Mouse (Mus musculus): ENCODE results near the gene Odf3l1. TPM values are rescaled to one million over a fixed set of nuclear protein-coding genes. Genes with fewer than 3 reads are reported as not detected.

Gene Odf3l1
- polyA plus RNA-seq, 1 experiment from 2014 or later: 0.57 TPM

- no peaks in the 10 kb centered on the region for H3K27me3 ChIP-seq (ENCODE audit: control insufficient read depth, insufficient read depth, low read length)
- H3K4me2 ChIP-seq (replicated peaks; ENCODE audit: low read depth): no peak overlapping the region
- no peak for TF ChIP-seq CTCF (IDR thresholded peaks at IDR 0.05; ENCODE audit: low read depth)
- TF ChIP-seq EP300 (optimal IDR thresholded peaks at IDR 0.05): no peak
- no peak for DNase-seq (ENCODE audit: low spot score)
- ATAC-seq (ENCODE audit: low FRiP score, low TSS enrichment): no peak
- H3K27ac ChIP-seq (replicated peaks): no peak overlapping the region
- no peak overlapping the region for H3K4me3 ChIP-seq (ENCODE audit: low read depth, low read length)
- no peaks in the 10 kb centered on the region for H3K36me3 ChIP-seq (ENCODE audit: control insufficient read depth, insufficient read depth, low read length)
- H3K9ac ChIP-seq (ENCODE audit: low read length): no peak overlapping the region
- H3K4me1 ChIP-seq (replicated peaks; ENCODE audit: control insufficient read depth, insufficient read depth): no peaks in the 10 kb centered on the region
- H3K9me3 ChIP-seq (ENCODE audit: control insufficient read depth, low read length): no peaks in the 10 kb centered on the region
- WGBS: 50% methylated on average over 1 of the region's 1 CpGs
These were observed 53.6 kb downstream of the Odf3l1 start for GRCm38 (mm10) chr9:56810916-56811315.

GRCm38 (mm10) chr9:56807990-56808389 is 56.5 kb downstream of the Odf3l1 start:
- Histone ChIP-seq H3K27me3 (ENCODE audit: control insufficient read depth, insufficient read depth, low read length) (no peaks in the 10 kb centered on the region), H3K36me3 (ENCODE audit: control insufficient read depth, insufficient read depth, low read length) (no peaks in the 10 kb centered on the region), H3K9ac (ENCODE audit: low read length) (no peak overlapping the region), H3K27ac (replicated peaks) (no peak overlapping the region), H3K9me3 (ENCODE audit: control insufficient read depth, low read length) (no peaks in the 10 kb centered on the region), H3K4me3 (ENCODE audit: low read depth, low read length) (no peak overlapping the region), H3K4me1 (replicated peaks; ENCODE audit: control insufficient read depth, insufficient read depth) (no peaks in the 10 kb centered on the region), H3K4me2 (replicated peaks; ENCODE audit: low read depth) (no peak overlapping the region)
- DNase-seq (ENCODE audit: low spot score) (no peak), ATAC-seq (ENCODE audit: low FRiP score, low TSS enrichment) (no peak)
- WGBS: 78% methylated on average over 6 of the region's 6 CpGs
- TF ChIP-seq CTCF (IDR thresholded peaks at IDR 0.05; ENCODE audit: low read depth) (no peak), EP300 (optimal IDR thresholded peaks at IDR 0.05) (no peak)

GRCm38 (mm10) chr9:56803146-56803545 is 61.3 kb downstream of the Odf3l1 start:
- H3K4me2 ChIP-seq (replicated peaks; ENCODE audit: low read depth): no peak overlapping the region
- 89% methylated on average over 7 of the region's 7 CpGs for WGBS
- no peak overlapping the region for H3K9ac ChIP-seq (ENCODE audit: low read length)
- H3K9me3 ChIP-seq (ENCODE audit: control insufficient read depth, low read length): no peaks in the 10 kb centered on the region
- H3K4me3 ChIP-seq (ENCODE audit: low read depth, low read length): no peak overlapping the region
- TF ChIP-seq CTCF (IDR thresholded peaks at IDR 0.05; ENCODE audit: low read depth) (no peak), EP300 (optimal IDR thresholded peaks at IDR 0.05) (no peak)
- H3K4me1 ChIP-seq (replicated peaks; ENCODE audit: control insufficient read depth, insufficient read depth): no peaks in the 10 kb centered on the region
- H3K36me3 ChIP-seq (ENCODE audit: control insufficient read depth, insufficient read depth, low read length): no peaks in the 10 kb centered on the region
- peaks cover 3% of the 10 kb centered on the region; the same call in 1 of the 2 replicates for H3K27me3 ChIP-seq (ENCODE audit: control insufficient read depth, insufficient read depth, low read length)
- no peak for ATAC-seq (ENCODE audit: low FRiP score, low TSS enrichment)
- no peak for DNase-seq (ENCODE audit: low spot score)
- H3K27ac ChIP-seq (replicated peaks): no peak overlapping the region

Other genes with a start within 250 kb of the Odf3l1 start
- 0.99 and 1.2 TPM in 2 replicates for gene Lingo1, start 68.2 kb downstream of the Odf3l1 start, polyA plus RNA-seq (2015; fragmentation: Nextera tagmentation; extraction: Ambion mirVana)
- 7.8 and 9.0 TPM in 2 replicates for gene Cspg4, start 354 bp upstream of the Odf3l1 start, polyA plus RNA-seq (2015; fragmentation: Nextera tagmentation; extraction: Ambion mirVana)
- 5.5 and 6.4 TPM in 2 replicates for gene Snx33, start 63.7 kb upstream of the Odf3l1 start, polyA plus RNA-seq (2015; fragmentation: Nextera tagmentation; extraction: Ambion mirVana)
- gene Imp3, start 72.8 kb upstream of the Odf3l1 start, polyA plus RNA-seq (2015; fragmentation: Nextera tagmentation; extraction: Ambion mirVana): 75.3 and 83.8 TPM in 2 replicates
- gene Snupn, start 86.2 kb upstream of the Odf3l1 start, polyA plus RNA-seq (2015; fragmentation: Nextera tagmentation; extraction: Ambion mirVana): 13.8 and 14.0 TPM in 2 replicates
- 11.4 and 13.9 TPM in 2 replicates for gene Ptpn9, start 130.2 kb upstream of the Odf3l1 start, polyA plus RNA-seq (2015; fragmentation: Nextera tagmentation; extraction: Ambion mirVana)
- gene Sin3a, start 207.4 kb upstream of the Odf3l1 start, polyA plus RNA-seq (2015; fragmentation: Nextera tagmentation; extraction: Ambion mirVana): 10.4 and 10.6 TPM in 2 replicates

All from stomach, postnatal 0 days (tissue).